Mouse (Mus musculus) liver, embryonic 11.5 days (tissue): Measurements from ENCODE around the gene Sorbs2. TPM values are rescaled to one million over a fixed set of nuclear protein-coding genes. Genes with fewer than 3 reads are reported as not detected.

Experiments
- ATAC-seq: fragments of 200-750 bp; cut with Nextera tagmentation; replicated peaks from 2 replicates; pipeline ENCODE4 v1.8.0; 2017; ENCODE audit warnings: moderate number of reproducible peaks, mild to moderate bottlenecking, moderate TSS enrichment, moderate library complexity; ENCODE audit not compliant: low FRiP score
- DNase-seq: peaks from one replicate; pipeline ENCODE4 v3.0.0-alpha.2; 2017; ENCODE audit warnings: low spot score
- H3K27ac ChIP-seq: fragments of 300-500 bp; sonication (generic); 2 replicates; pipeline ENCODE4 v1.5.1; 2014; ENCODE audit warnings: mild to moderate bottlenecking, low read depth, low read length, control low read depth
- H3K27me3 ChIP-seq: fragments of 300-500 bp; sonication (generic); replicated peaks from 2 replicates; pipeline ENCODE4 v1.6.1; 2014; ENCODE audit warnings: low read length, mixed read lengths; ENCODE audit not compliant: control insufficient read depth, insufficient read depth
- H3K36me3 ChIP-seq: fragments of 300-500 bp; sonication (generic); 2 replicates; pipeline ENCODE4 v1.6.1; 2014; ENCODE audit warnings: mild to moderate bottlenecking, low read length, moderate library complexity, mixed read lengths; ENCODE audit not compliant: control insufficient read depth, insufficient read depth
- H3K4me1 ChIP-seq: fragments of 300-500 bp; sonication (generic); replicated peaks from 2 replicates; pipeline ENCODE4 v1.6.1; 2014; ENCODE audit warnings: low read length, mixed read lengths; ENCODE audit not compliant: control insufficient read depth, insufficient read depth
- H3K4me2 ChIP-seq: fragments of 300-500 bp; sonication (generic); 2 replicates; pipeline ENCODE4 v1.6.1; 2014; ENCODE audit warnings: mild to moderate bottlenecking, control low read depth, moderate library complexity
- H3K4me3 ChIP-seq: fragments of 300-500 bp; sonication (generic); 2 replicates; pipeline ENCODE4 v1.5.1; 2014; ENCODE audit warnings: low read depth, low read length, control low read depth
- H3K9ac ChIP-seq: fragments of 300-500 bp; sonication (generic); 2 replicates; pipeline ENCODE4 v1.6.1; 2014; ENCODE audit warnings: low read depth, low read length, control low read depth
- H3K9me3 ChIP-seq: fragments of 300-500 bp; sonication (generic); 2 replicates; pipeline ENCODE4 v1.6.1; 2016; ENCODE audit warnings: low read length, inconsistent platforms, mixed read lengths; ENCODE audit not compliant: control insufficient read depth
- WGBS: fragments of 180-500 bp; shearing (Covaris S2); extraction: QIAGEN DNeasy Blood & Tissue Kit; methylation state at CpG from one replicate; pipeline ENCODE4 v1.1.7; 2014; 5-methylcytosine and 5-hydroxymethylcytosine counted together
- polyA plus RNA-seq: library from polyadenylated mRNA; unstranded; fragments of >200 nt; fragmentation: Nextera tagmentation; extraction: Ambion mirVana; gene quantifications from 2 replicates; pipeline ENCODE4 v1.2.1, GENCODE M21; 2014

Gene Sorbs2
- polyA plus RNA-seq, 1 experiment from 2014 or later, result 5.7 TPM

DNA sequence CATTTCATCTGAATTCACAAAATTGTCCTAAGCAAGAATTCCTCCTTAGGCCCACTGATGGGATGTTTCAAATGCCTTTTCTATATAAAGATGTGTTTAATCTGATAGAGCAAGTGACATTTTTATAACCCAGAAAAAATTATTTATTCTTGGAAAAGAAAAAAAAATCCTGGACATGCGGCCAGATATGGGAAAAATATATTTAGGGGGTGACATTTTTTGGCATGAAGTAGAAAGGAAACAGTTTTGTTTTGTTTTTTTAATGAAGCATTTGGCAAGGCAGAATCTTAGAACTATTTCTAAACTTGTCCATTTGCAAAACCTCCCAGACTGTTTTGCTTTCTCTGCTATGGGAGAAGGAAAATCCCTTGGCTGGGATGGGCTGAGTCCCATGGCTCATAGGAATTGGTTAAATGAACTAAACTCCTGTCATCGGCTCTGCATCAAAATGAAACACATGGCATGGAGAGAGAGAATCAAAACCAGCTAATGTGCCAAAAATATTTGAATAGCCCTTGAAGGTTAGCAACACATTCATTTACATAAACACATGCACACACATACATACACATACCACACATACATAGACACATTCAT is 182.1 kb downstream of the Sorbs2 start:
- Histone ChIP-seq H3K9ac (no peak overlapping the region), H3K4me1 (no peaks in the 10 kb centered on the region), H3K27ac (no peak overlapping the region), H3K4me3 (no peak overlapping the region), H3K9me3 (no peaks in the 10 kb centered on the region), H3K36me3 (no peaks in the 10 kb centered on the region), H3K4me2 (no peak overlapping the region), H3K27me3 (no peaks in the 10 kb centered on the region)
- DNase-seq (no peak), ATAC-seq (no peak)
- WGBS, result 83% methylated on average over 2 of the region's 2 CpGs

GRCm38 (mm10) chr8:45700100-45700499 is 192.5 kb downstream of the Sorbs2 start:
- DNase-seq (no peak), ATAC-seq (no peak)
- H3K27ac ChIP-seq, result no peak overlapping the region
- 81% methylated on average over 5 of the region's 5 CpGs for WGBS
- no peaks in the 10 kb centered on the region for H3K4me1 ChIP-seq
- no peaks in the 10 kb centered on the region for H3K9me3 ChIP-seq
- no peak overlapping the region for H3K4me3 ChIP-seq
- H3K4me2 ChIP-seq, result no peak overlapping the region
- H3K27me3 ChIP-seq, result no peaks in the 10 kb centered on the region
- H3K9ac ChIP-seq, result no peak overlapping the region
- H3K36me3 ChIP-seq, result no peaks in the 10 kb centered on the region

- H3K4me2 ChIP-seq, result no peak overlapping the region
- no peaks in the 10 kb centered on the region for H3K9me3 ChIP-seq
- no peaks in the 10 kb centered on the region for H3K4me1 ChIP-seq
- no peak overlapping the region for H3K9ac ChIP-seq
- ATAC-seq, result no peak
- H3K27ac ChIP-seq, result no peak overlapping the region
- DNase-seq, result no peak
- no peak overlapping the region for H3K4me3 ChIP-seq
- H3K27me3 ChIP-seq, result no peaks in the 10 kb centered on the region
- WGBS, result 73% methylated on average over 4 of the region's 4 CpGs
- H3K36me3 ChIP-seq, result no peaks in the 10 kb centered on the region
Observed at GRCm38 (mm10) chr8:45703700-45704101, 196.1 kb downstream of the Sorbs2 start.

DNA sequence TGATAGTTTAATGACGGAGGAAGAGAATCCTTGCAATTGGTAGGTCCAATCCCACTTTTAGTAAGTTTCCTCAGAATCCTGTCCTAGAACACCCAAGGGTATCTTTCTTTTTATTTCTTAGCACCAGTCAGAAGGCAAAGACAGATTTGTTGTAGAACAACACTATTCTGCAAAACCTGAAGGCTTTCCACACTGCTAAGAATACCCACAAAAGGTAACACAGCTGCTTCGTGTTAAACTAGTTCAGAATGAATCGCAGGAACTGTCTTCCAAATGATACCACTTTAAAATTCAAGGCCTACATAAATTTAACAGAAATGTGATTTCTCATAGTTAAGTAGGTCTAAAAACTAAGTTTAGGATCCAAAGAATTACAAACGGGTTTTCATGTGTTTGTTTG is 201.5 kb downstream of the Sorbs2 start:
- DNase-seq, result no peak
- Histone ChIP-seq H3K36me3 (no peaks in the 10 kb centered on the region), H3K4me2 (no peak overlapping the region), H3K9me3 (no peaks in the 10 kb centered on the region), H3K27me3 (no peaks in the 10 kb centered on the region), H3K9ac (no peak overlapping the region), H3K4me1 (no peaks in the 10 kb centered on the region), H3K4me3 (no peak overlapping the region), H3K27ac (no peak overlapping the region)
- WGBS, result 87% methylated on average over 4 of the region's 4 CpGs
- ATAC-seq, result no peak

GRCm38 (mm10) chr8:45709734-45710133 is 202.1 kb downstream of the Sorbs2 start:
- no peak overlapping the region for H3K9ac ChIP-seq
- no peak for DNase-seq
- H3K4me3 ChIP-seq, result no peak overlapping the region
- no peak for ATAC-seq
- H3K36me3 ChIP-seq, result no peaks in the 10 kb centered on the region
- no peak overlapping the region for H3K4me2 ChIP-seq
- H3K9me3 ChIP-seq, result no peaks in the 10 kb centered on the region
- H3K4me1 ChIP-seq, result no peaks in the 10 kb centered on the region
- 75% methylated on average over 4 of the region's 4 CpGs for WGBS
- no peaks in the 10 kb centered on the region for H3K27me3 ChIP-seq
- no peak overlapping the region for H3K27ac ChIP-seq

GRCm38 (mm10) chr8:45712610-45713009 is 205.0 kb downstream of the Sorbs2 start:
- Histone ChIP-seq H3K27me3 (no peaks in the 10 kb centered on the region), H3K27ac (no peak overlapping the region), H3K4me2 (no peak overlapping the region), H3K9me3 (no peaks in the 10 kb centered on the region), H3K36me3 (no peaks in the 10 kb centered on the region), H3K4me1 (no peaks in the 10 kb centered on the region), H3K9ac (no peak overlapping the region), H3K4me3 (no peak overlapping the region)
- 90% methylated on average over 6 of the region's 6 CpGs for WGBS
- ATAC-seq, result no peak
- no peak for DNase-seq

- Histone ChIP-seq H3K9ac (no peak overlapping the region), H3K4me1 (no peaks in the 10 kb centered on the region), H3K36me3 (no peaks in the 10 kb centered on the region), H3K4me3 (no peak overlapping the region), H3K27ac (no peak overlapping the region), H3K9me3 (no peaks in the 10 kb centered on the region), H3K4me2 (no peak overlapping the region), H3K27me3 (no peaks in the 10 kb centered on the region)
- WGBS, result 69% methylated on average over 3 of the region's 3 CpGs
- ATAC-seq (no peak), DNase-seq (no peak)
Observed at GRCm38 (mm10) chr8:45714806-45715205, 207.2 kb downstream of the Sorbs2 start.

- H3K4me3 ChIP-seq, result no peak overlapping the region
- no peaks in the 10 kb centered on the region for H3K36me3 ChIP-seq
- no peak overlapping the region for H3K9ac ChIP-seq
- H3K4me1 ChIP-seq, result no peaks in the 10 kb centered on the region
- ATAC-seq (no peak), DNase-seq (no peak)
- 77% methylated on average over 13 of the region's 13 CpGs for WGBS
- no peaks in the 10 kb centered on the region for H3K9me3 ChIP-seq
- H3K4me2 ChIP-seq, result no peak overlapping the region
- no peak overlapping the region for H3K27ac ChIP-seq
- H3K27me3 ChIP-seq, result no peaks in the 10 kb centered on the region
Observed at GRCm38 (mm10) chr8:45715330-45716027, 207.9 kb downstream of the Sorbs2 start.

DNA sequence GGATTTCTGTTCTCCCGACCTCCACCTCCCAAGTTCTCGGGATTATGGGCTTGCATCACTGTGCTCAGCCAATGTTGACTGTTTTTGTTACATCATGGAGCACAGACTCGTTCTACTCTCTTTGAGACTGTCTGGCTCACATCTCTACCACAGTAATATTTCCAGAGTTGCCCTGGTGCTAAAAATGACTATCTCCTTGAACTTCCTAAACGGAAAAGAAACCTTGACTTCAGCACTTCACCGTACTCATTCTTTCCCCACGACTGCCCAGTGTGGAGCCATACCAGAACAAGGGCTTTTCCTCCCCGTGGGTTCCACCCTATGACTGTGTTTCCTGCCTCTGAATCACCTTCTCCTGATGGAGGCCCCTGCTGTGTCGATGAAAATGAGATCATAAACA is 212.2 kb downstream of the Sorbs2 start:
- DNase-seq (no peak), ATAC-seq (no peak)
- no peaks in the 10 kb centered on the region for H3K9me3 ChIP-seq
- no peaks in the 10 kb centered on the region for H3K36me3 ChIP-seq
- H3K4me1 ChIP-seq, result no peaks in the 10 kb centered on the region
- no peak overlapping the region for H3K4me3 ChIP-seq
- H3K27me3 ChIP-seq, result no peaks in the 10 kb centered on the region
- 63% methylated on average over 8 of the region's 8 CpGs for WGBS
- no peak overlapping the region for H3K27ac ChIP-seq
- H3K4me2 ChIP-seq, result no peak overlapping the region
- no peak overlapping the region for H3K9ac ChIP-seq
